Mouse (Mus musculus) limb, embryonic 12.5 days (tissue): ENCODE data around the gene Tbx2. TPM values are rescaled to one million over a fixed set of nuclear protein-coding genes. Genes with fewer than 3 reads are reported as not detected.

Source experiments
- ATAC-seq: fragments of 200-750 bp; cut with Nextera tagmentation; 2 replicates; pipeline ENCODE4 v1.8.0; 2017; ENCODE audit warnings: low read depth, moderate TSS enrichment; ENCODE audit not compliant: insufficient number of reproducible peaks, insufficient read depth, low FRiP score, low TSS enrichment
- H3K27ac ChIP-seq: fragments of 300-500 bp; sonication (generic); 2 replicates; pipeline ENCODE4 v1.5.1; 2016; ENCODE audit warnings: mild to moderate bottlenecking, moderate library complexity
- H3K27me3 ChIP-seq: fragments of 300-500 bp; sonication (generic); 2 replicates; pipeline ENCODE4 v1.6.1; 2016; ENCODE audit warnings: mild to moderate bottlenecking, moderate library complexity
- H3K36me3 ChIP-seq: fragments of 300-500 bp; sonication (generic); 2 replicates; pipeline ENCODE4 v1.6.1; 2016; ENCODE audit warnings: mild to moderate bottlenecking, moderate library complexity
- H3K4me1 ChIP-seq: fragments of 300-500 bp; sonication (generic); replicated peaks from 2 replicates; pipeline ENCODE4 v1.6.1; 2016
- H3K4me2 ChIP-seq: fragments of 300-500 bp; sonication (generic); 2 replicates; pipeline ENCODE4 v1.6.1; 2016; ENCODE audit warnings: mild to moderate bottlenecking, moderate library complexity
- H3K4me3 ChIP-seq: fragments of 300-500 bp; sonication (generic); replicated peaks from 2 replicates; pipeline ENCODE4 v1.5.1; 2016; ENCODE audit warnings: mild to moderate bottlenecking
- H3K9ac ChIP-seq: fragments of 300-500 bp; sonication (generic); replicated peaks from 2 replicates; pipeline ENCODE4 v1.6.1; 2016; ENCODE audit warnings: mild to moderate bottlenecking, moderate library complexity
- H3K9me3 ChIP-seq: fragments of 300-500 bp; sonication (generic); 2 replicates; pipeline ENCODE4 v1.6.1; 2016; ENCODE audit warnings: mild to moderate bottlenecking, moderate library complexity
- WGBS: fragments of 180-500 bp; shearing (Covaris S2); methylation state at CpG from one replicate; pipeline ENCODE4 v1.1.7; 2016; 5-methylcytosine and 5-hydroxymethylcytosine counted together
- polyA plus RNA-seq: library from polyadenylated mRNA; unstranded; fragments of >200 nt; fragmentation: Nextera tagmentation; extraction: Ambion mirVana; gene quantifications from 2 replicates; pipeline ENCODE4 v1.2.1, GENCODE M21; 2016

The Tbx2 gene
- polyA plus RNA-seq, 1 experiment from 2014 or later, result 10.0 TPM

GRCm38 (mm10) chr11:85825823-85826222 lies 6.5 kb upstream of the Tbx2 start:
- Histone ChIP-seq H3K36me3 (no peaks in the 10 kb centered on the region), H3K27ac (no peak overlapping the region), H3K4me3 (no peak overlapping the region), H3K27me3 (peaks cover 89% of the 10 kb centered on the region), H3K4me1 (peaks cover 61% of the 10 kb centered on the region), H3K9me3 (no peaks in the 10 kb centered on the region), H3K4me2 (no peak overlapping the region), H3K9ac (no peak overlapping the region)
- WGBS, result 37% methylated on average over 7 of the region's 7 CpGs
- no peak for ATAC-seq

DNA sequence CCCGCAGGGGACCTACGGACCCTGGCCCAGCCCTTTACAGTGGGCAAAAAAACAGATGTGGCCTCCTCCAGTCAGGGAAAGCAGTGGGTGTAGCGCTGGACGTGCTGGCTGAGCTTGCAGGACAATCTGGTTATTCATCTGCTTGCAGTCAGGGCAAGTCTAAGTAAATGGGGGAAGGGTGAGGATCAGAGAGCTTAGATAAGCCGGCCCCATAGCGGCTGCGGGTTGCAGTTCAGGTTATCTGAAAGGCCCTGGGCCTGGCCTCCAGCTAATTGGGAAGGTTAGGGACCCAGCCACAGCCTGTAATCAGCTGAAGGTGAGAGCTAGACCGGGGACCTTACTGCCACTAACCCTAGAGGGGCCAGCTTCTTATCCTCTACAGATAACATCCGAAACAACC lies 5.0 kb upstream of the Tbx2 start:
- Histone ChIP-seq H3K9me3 (no peaks in the 10 kb centered on the region), H3K27me3 (peaks cover 92% of the 10 kb centered on the region), H3K4me1 (peaks cover 67% of the 10 kb centered on the region), H3K4me3 (no peak overlapping the region), H3K27ac (no peak overlapping the region), H3K36me3 (no peaks in the 10 kb centered on the region), H3K4me2 (no peak overlapping the region), H3K9ac (no peak overlapping the region; the same call in 1 of the 2 replicates)
- no peak for ATAC-seq
- 16% methylated on average over 9 of the region's 9 CpGs for WGBS

- Histone ChIP-seq H3K36me3 (no peaks in the 10 kb centered on the region), H3K4me1 (peaks cover 68% of the 10 kb centered on the region), H3K9ac (peak overlapping the region; percentile 31; the same call in 1 of the 2 replicates), H3K27me3 (peaks cover 94% of the 10 kb centered on the region), H3K4me3 (peak overlapping the region; percentile 66), H3K27ac (peak overlapping the region; percentile 78), H3K4me2 (peak overlapping the region; percentile 83), H3K9me3 (no peaks in the 10 kb centered on the region)
- ATAC-seq, result no peak
- 8% methylated on average over 38 of the region's 38 CpGs for WGBS
Observed at GRCm38 (mm10) chr11:85828691-85829519, 3.4 kb upstream of the Tbx2 start.

- ATAC-seq, result no peak; the same call in 1 of the 2 replicates
- peak overlapping the region; percentile 66 for H3K4me3 ChIP-seq
- H3K27ac ChIP-seq, result peak overlapping the region; percentile 78
- peak overlapping the region; percentile 83 for H3K4me2 ChIP-seq
- peaks cover 94% of the 10 kb centered on the region for H3K27me3 ChIP-seq
- WGBS, result under 1% methylated on average over 58 of the region's 61 CpGs
- no peaks in the 10 kb centered on the region for H3K36me3 ChIP-seq
- H3K4me1 ChIP-seq, result peaks cover 68% of the 10 kb centered on the region
- H3K9me3 ChIP-seq, result no peaks in the 10 kb centered on the region
- H3K9ac ChIP-seq, result peak overlapping the region; percentile 60
Observed at GRCm38 (mm10) chr11:85829520-85830440, 2.6 kb upstream of the Tbx2 start.

- peaks cover 94% of the 10 kb centered on the region for H3K27me3 ChIP-seq
- H3K9ac ChIP-seq, result peak overlapping the region; percentile 90
- peak overlapping the region; percentile 78 for H3K27ac ChIP-seq
- no peaks in the 10 kb centered on the region for H3K36me3 ChIP-seq
- peak overlapping the region; percentile 66 for H3K4me3 ChIP-seq
- H3K4me1 ChIP-seq, result peaks cover 61% of the 10 kb centered on the region
- peak overlapping the region; percentile 83 for H3K4me2 ChIP-seq
- ATAC-seq, result no peak
- no peaks in the 10 kb centered on the region for H3K9me3 ChIP-seq
- WGBS, result 1% methylated on average over 17 of the region's 17 CpGs
Observed at GRCm38 (mm10) chr11:85830901-85831341, 1.4 kb upstream of the Tbx2 start.

DNA sequence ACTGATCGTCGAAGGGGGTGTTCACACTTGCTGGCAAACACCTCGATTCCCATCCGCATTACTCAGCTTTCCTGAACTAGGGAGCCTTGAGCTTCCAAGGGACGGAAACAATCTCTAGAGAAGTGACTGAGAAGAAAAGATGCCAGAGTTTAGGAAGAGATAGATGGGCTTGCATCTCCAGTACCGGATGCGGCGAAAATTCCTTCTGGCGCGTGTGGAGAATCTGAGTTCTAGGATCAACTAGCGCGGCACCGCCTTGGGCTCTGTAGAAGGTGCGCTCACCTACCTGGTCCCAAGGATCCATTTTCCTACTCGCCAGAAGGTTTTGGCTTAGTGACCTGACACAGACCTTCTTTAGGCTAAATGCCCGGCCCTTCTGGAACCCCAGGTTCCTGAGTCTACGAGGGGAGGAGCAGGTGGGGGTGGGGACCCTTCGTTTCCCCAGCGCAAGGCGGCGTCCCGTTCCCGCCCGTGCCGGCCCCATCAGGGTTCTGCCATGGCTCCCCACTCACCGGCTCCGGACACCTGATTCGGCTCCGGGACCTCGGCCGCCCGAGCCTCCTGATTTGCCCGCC lies 608 bp upstream of the Tbx2 start:
- H3K4me1 ChIP-seq, result peaks cover 62% of the 10 kb centered on the region
- ATAC-seq, result no peak

GRCm38 (mm10) chr11:85833081-85833521 lies 750 bp downstream of the Tbx2 start:
- peaks cover 6% of the 10 kb centered on the region; the same call in 1 of the 2 replicates for H3K36me3 ChIP-seq
- H3K4me1 ChIP-seq, result peaks cover 64% of the 10 kb centered on the region
- H3K9me3 ChIP-seq, result no peaks in the 10 kb centered on the region
- H3K27ac ChIP-seq, result peak overlapping the region; percentile 91
- H3K4me2 ChIP-seq, result peak overlapping the region; percentile 83
- peak overlapping the region; percentile 90 for H3K9ac ChIP-seq
- peaks cover 94% of the 10 kb centered on the region for H3K27me3 ChIP-seq
- peak overlapping the region; percentile 66 for H3K4me3 ChIP-seq
- 0% methylated on average over 54 of the region's 54 CpGs for WGBS
- ATAC-seq, result no peak

More for the DNA sequence above, 608 bp upstream of the Tbx2 start:
- H3K4me2 ChIP-seq, result peak overlapping the region; percentile 83
- H3K36me3 ChIP-seq, result no peaks in the 10 kb centered on the region
- no peaks in the 10 kb centered on the region for H3K9me3 ChIP-seq
- H3K9ac ChIP-seq, result peak overlapping the region; percentile 90
- H3K27ac ChIP-seq, result peak overlapping the region; percentile 78
- H3K4me3 ChIP-seq, result peak overlapping the region; percentile 66
- under 1% methylated on average over 33 of the region's 33 CpGs for WGBS
- H3K27me3 ChIP-seq, result peaks cover 94% of the 10 kb centered on the region

DNA sequence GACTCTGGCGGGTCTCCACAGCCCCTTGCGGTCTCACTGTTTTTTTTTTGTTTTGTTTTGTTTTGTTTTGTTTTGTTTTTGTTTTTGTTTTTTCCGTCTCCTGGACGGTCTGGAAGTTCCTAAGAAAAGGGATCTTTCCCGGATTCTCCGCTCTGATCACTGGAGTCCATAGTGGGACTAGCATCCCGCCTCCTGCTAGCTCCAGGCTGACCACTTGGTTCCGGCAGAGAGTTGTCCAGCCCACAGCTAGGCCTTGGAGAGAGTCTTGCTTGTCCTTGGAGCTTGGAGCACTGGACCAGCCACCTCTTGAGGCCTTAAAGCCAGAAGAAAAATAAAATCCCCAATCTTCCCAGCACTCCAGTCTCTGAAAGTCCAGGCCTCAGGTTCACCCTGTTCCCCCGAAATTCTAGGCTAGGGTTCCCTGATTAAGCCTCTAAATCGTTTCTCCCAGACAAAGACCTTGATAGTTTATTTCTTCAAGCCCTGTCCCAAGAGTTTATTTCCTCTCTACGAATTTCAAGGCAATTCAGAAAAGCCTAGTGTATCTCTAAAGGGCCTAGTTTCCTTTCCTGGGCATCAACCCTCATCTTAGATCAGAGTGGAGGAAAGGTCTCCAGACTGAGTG lies 1.5 kb downstream of the Tbx2 start:
- Histone ChIP-seq H3K36me3 (peaks cover 9% of the 10 kb centered on the region; the same call in 1 of the 2 replicates), H3K4me3 (peak overlapping the region; percentile 66), H3K9ac (peak overlapping the region; percentile 90), H3K27me3 (peaks cover 94% of the 10 kb centered on the region), H3K9me3 (no peaks in the 10 kb centered on the region), H3K27ac (peak overlapping the region; percentile 91), H3K4me1 (peaks cover 62% of the 10 kb centered on the region), H3K4me2 (peak overlapping the region; percentile 83)
- 2% methylated on average over 11 of the region's 11 CpGs for WGBS
- ATAC-seq, result no peak

DNA sequence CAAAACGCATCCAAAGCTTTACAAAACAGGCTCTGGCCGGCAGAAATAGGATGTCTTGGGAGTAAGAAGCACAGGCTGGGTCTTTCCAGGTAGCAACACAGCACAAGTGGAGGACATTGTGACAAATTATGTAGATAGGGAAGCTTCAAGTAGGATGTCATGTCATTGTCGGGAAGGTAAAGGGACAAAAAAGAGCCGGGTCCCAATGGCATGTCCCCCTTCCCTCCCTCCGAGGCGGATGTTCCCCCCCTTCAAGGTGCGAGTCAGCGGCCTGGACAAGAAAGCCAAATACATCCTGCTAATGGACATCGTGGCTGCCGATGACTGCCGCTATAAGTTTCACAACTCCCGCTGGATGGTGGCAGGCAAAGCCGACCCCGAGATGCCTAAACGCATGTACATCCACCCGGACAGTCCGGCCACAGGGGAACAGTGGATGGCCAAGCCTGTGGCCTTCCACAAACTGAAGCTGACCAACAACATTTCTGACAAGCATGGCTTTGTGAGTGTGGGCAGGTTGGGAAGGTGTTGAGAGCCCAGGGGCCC lies 2.1 kb downstream of the Tbx2 start:
- peaks cover 9% of the 10 kb centered on the region; the same call in 1 of the 2 replicates for H3K36me3 ChIP-seq
- ATAC-seq, result no peak
- peak overlapping the region; percentile 83 for H3K4me2 ChIP-seq
- peak overlapping the region; percentile 66 for H3K4me3 ChIP-seq
- peak overlapping the region; percentile 90 for H3K9ac ChIP-seq
- 3% methylated on average over 17 of the region's 17 CpGs for WGBS
- H3K27me3 ChIP-seq, result peaks cover 93% of the 10 kb centered on the region
- H3K4me1 ChIP-seq, result peaks cover 56% of the 10 kb centered on the region
- H3K27ac ChIP-seq, result peak overlapping the region; percentile 91
- no peaks in the 10 kb centered on the region for H3K9me3 ChIP-seq
